Mouse (Mus musculus): ENCODE measurements at regions not wholly inside any gene's neighbourhood (a gene's known extent, or its start where the extent isn't known, plus 50 kb on each side); places are given as distances from the start of the nearest gene placed in this dataset.

DNA sequence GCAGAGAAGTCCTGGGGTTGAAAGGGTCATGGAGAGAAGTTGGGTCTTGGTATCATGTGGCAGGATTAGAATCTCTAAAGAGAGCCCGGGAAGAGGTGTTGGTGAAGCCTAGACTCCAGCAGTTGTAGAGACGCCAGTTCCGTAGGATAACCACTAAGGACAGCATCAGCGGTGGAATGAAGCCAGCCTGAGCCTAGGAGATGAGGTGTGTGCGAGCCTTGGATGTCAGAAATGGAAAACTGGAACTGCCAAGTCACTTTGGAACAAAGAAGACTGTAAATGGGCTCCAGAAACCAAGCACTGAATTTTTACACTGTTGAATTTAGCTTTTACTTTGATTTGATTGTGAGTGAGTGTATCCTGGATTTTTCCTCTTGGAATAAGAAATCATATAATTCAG lies 92.3 kb upstream of the Alg10b start:
- ATAC-seq (ENCODE audit: low FRiP score), result no peak
- Histone ChIP-seq H3K27me3 (no peaks in the 10 kb centered on the region), H3K9ac (no peak overlapping the region), H3K27ac (no peak overlapping the region), H3K4me3 (no peak overlapping the region), H3K4me2 (no peak overlapping the region), H3K4me1 (replicated peaks) (no peaks in the 10 kb centered on the region), H3K36me3 (no peaks in the 10 kb centered on the region), H3K9me3 (no peaks in the 10 kb centered on the region)
- 90% methylated on average over 5 of the region's 5 CpGs for WGBS

DNA sequence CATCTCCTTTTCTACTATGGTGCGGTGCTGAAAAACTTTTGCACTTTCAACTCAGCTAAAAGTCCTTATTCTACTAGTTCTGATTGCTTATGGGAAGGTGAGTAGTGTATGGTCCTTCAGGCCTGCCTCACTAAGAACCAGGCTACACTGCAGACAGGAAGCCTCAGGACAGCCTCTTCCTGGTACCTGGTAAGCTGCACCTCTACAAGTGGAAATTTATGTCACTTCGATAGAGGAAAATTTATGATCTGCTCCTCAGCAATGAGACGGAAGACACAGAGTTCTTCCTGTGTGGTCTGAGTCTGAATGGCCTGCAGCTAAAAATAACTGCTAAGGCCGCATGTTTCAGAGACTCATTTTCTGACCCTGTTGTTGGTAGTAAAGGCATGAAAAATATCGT lies 83.1 kb upstream of the Alg10b start:
- no peaks in the 10 kb centered on the region for H3K9me3 ChIP-seq
- no peaks in the 10 kb centered on the region for H3K4me1 ChIP-seq (replicated peaks)
- H3K27ac ChIP-seq, result no peak overlapping the region
- no peak overlapping the region for H3K9ac ChIP-seq
- WGBS, result 72% methylated on average over 5 of the region's 5 CpGs
- no peak overlapping the region for H3K4me3 ChIP-seq
- H3K27me3 ChIP-seq, result no peaks in the 10 kb centered on the region
- H3K4me2 ChIP-seq, result no peak overlapping the region
- no peaks in the 10 kb centered on the region for H3K36me3 ChIP-seq
- ATAC-seq (ENCODE audit: low FRiP score), result no peak

DNA sequence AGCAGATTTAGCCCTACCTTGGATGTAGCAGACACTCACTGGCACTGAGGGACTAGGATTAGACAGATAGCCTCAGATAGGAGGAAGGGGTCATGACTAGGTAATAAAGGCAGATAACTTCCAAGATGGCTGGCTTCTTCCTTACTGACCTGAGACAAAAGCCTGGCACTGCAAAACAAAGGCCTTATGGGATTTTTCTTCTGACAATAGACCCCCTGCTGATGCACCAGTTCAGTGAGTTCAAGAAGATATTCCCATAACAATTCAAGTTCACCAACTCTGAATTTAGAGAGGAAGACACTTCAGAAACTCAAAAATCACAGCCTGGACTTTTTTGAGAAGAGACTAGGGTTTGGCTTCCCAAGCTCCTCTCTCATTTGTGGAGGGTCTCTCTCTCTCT lies 75.4 kb upstream of the Alg10b start:
- ATAC-seq (ENCODE audit: low FRiP score), result no peak
- Histone ChIP-seq H3K9me3 (no peaks in the 10 kb centered on the region), H3K27me3 (no peaks in the 10 kb centered on the region), H3K27ac (no peak overlapping the region), H3K4me1 (replicated peaks) (no peaks in the 10 kb centered on the region), H3K36me3 (no peaks in the 10 kb centered on the region), H3K9ac (no peak overlapping the region), H3K4me3 (no peak overlapping the region), H3K4me2 (no peak overlapping the region)

DNA sequence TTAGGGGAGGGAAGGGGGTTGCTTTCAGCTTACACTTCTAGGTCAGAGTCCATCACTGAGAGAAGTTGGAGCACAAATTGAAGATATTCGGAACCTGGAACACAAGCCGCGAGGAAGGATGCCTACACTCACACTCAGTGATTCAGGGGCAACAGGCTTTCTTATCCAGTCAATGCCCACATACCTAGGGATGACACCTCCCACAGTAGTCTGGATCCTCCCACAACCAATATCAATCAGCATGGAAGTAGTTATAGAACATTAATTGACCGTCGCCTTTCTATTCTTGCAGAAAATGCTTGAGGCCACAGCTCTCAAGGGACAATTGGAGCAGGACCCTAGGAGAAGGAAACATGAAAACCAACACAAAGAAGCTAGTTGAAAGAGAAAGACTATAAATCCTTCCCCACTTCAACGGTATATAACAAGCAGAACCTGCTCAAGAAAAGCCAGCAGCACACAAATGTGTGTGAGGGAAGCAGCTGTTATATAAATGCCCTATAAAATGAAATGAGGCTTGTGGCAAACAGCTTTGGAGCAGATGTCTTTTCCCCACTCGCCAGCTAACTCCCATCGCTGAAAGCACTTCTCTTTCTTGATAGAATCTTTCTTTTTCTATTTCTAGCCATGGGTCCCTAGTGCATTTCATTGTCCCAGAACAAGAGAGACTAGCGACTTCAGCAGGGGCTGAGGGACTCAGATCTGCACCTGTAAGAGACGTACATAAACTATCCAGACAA lies 70.1 kb upstream of the Alg10b start:
- Histone ChIP-seq H3K27me3 (no peaks in the 10 kb centered on the region), H3K4me1 (replicated peaks) (no peaks in the 10 kb centered on the region), H3K27ac (no peak overlapping the region), H3K4me3 (no peak overlapping the region), H3K4me2 (no peak overlapping the region), H3K9me3 (peaks cover 5% of the 10 kb centered on the region; the same call in 1 of the 2 replicates), H3K9ac (no peak overlapping the region), H3K36me3 (no peaks in the 10 kb centered on the region)
- no peak for ATAC-seq (ENCODE audit: low FRiP score)
- WGBS, result 71% methylated on average over 10 of the region's 10 CpGs
